Mouse (Mus musculus) liver (tissue): ENCODE data around the gene Brd1.
"Not testable (repeated sequence)": the region's sequence is repeated elsewhere in the genome, so short reads cannot be mapped to it uniquely, and the experiment has no call there.

Source experiments
- DNase-seq: peaks from one replicate; pipeline ENCODE4 v3.0.0-alpha.2; 2020; ENCODE audit warnings: mixed read lengths

The Brd1 gene

GRCm38 (mm10) chr15:88727204-88727603 is 6.8 kb downstream of the Brd1 start:
- DNase-seq, result no peak

- no peak for DNase-seq
Measured at GRCm38 (mm10) chr15:88725036-88725435, 9.0 kb downstream of the Brd1 start.

GRCm38 (mm10) chr15:88724311-88724710 is 9.7 kb downstream of the Brd1 start:
- no peak for DNase-seq

GRCm38 (mm10) chr15:88723205-88723604 is 10.8 kb downstream of the Brd1 start:
- no peak for DNase-seq

GRCm38 (mm10) chr15:88717239-88717638 is 16.8 kb downstream of the Brd1 start:
- DNase-seq, result no peak

GRCm38 (mm10) chr15:88716350-88716749 is 17.7 kb downstream of the Brd1 start:
- no peak for DNase-seq

- no peak for DNase-seq
Measured at GRCm38 (mm10) chr15:88714021-88714589, 19.9 kb downstream of the Brd1 start.

GRCm38 (mm10) chr15:88712501-88712900 is 21.5 kb downstream of the Brd1 start:
- DNase-seq, result no peak

GRCm38 (mm10) chr15:88709878-88710277 is 24.2 kb downstream of the Brd1 start:
- no peak for DNase-seq

GRCm38 (mm10) chr15:88708657-88709511 is 25.1 kb downstream of the Brd1 start:
- DNase-seq, result no peak

GRCm38 (mm10) chr15:88708204-88708603 is 25.8 kb downstream of the Brd1 start:
- no peak for DNase-seq

- not testable (repeated sequence) for DNase-seq
Measured at GRCm38 (mm10) chr15:88706987-88707386, 27.0 kb downstream of the Brd1 start.

- no peak for DNase-seq
Measured at GRCm38 (mm10) chr15:88706320-88706719, 27.7 kb downstream of the Brd1 start.

GRCm38 (mm10) chr15:88704284-88704683 is 29.7 kb downstream of the Brd1 start:
- DNase-seq, result no peak

GRCm38 (mm10) chr15:88702501-88702900 is 31.5 kb downstream of the Brd1 start:
- no peak for DNase-seq

- no peak for DNase-seq
Measured at GRCm38 (mm10) chr15:88700759-88701158, 33.3 kb downstream of the Brd1 start.

- no peak for DNase-seq
Measured at GRCm38 (mm10) chr15:88699508-88699907, 34.5 kb downstream of the Brd1 start.

- no peak for DNase-seq
Measured at GRCm38 (mm10) chr15:88697586-88697985, 36.4 kb downstream of the Brd1 start.

GRCm38 (mm10) chr15:88696055-88696454 is 38.0 kb downstream of the Brd1 start:
- no peak for DNase-seq

- no peak for DNase-seq
Measured at GRCm38 (mm10) chr15:88694033-88694432, 40.0 kb downstream of the Brd1 start.

- DNase-seq, result no peak
Measured at GRCm38 (mm10) chr15:88692720-88693119, 41.3 kb downstream of the Brd1 start.

- DNase-seq, result no peak
Measured at GRCm38 (mm10) chr15:88691129-88691528, 42.9 kb downstream of the Brd1 start.

- no peak for DNase-seq
Measured at GRCm38 (mm10) chr15:88688120-88688519, 45.9 kb downstream of the Brd1 start.

- DNase-seq, result no peak
Measured at GRCm38 (mm10) chr15:88686725-88687124, 47.3 kb downstream of the Brd1 start.
